Mouse (Mus musculus) heart, embryonic 11.5 days (tissue): ENCODE measurements around the gene Sun1. TPM values are rescaled to one million over a fixed set of nuclear protein-coding genes. Genes with fewer than 3 reads are reported as not detected.

Experiments
- ATAC-seq: fragments of 200-750 bp; cut with Nextera tagmentation; replicated peaks from 2 replicates; pipeline ENCODE4 v1.8.0; 2017; ENCODE audit warnings: moderate library complexity; ENCODE audit not compliant: insufficient number of reproducible peaks, low FRiP score, low TSS enrichment
- H3K27ac ChIP-seq: fragments of 300-500 bp; sonication (generic); 2 replicates; pipeline ENCODE4 v1.5.1; 2014; ENCODE audit warnings: mild to moderate bottlenecking, low read depth, low read length
- H3K27me3 ChIP-seq: fragments of 300-500 bp; sonication (generic); 2 replicates; pipeline ENCODE4 v1.6.1; 2014; ENCODE audit warnings: mild to moderate bottlenecking, low read length, mixed read lengths; ENCODE audit not compliant: control insufficient read depth, insufficient read depth
- H3K36me3 ChIP-seq: fragments of 300-500 bp; sonication (generic); 2 replicates; pipeline ENCODE4 v1.6.1; 2014; ENCODE audit warnings: mild to moderate bottlenecking, low read length, moderate library complexity, mixed read lengths; ENCODE audit not compliant: control insufficient read depth, insufficient read depth
- H3K4me1 ChIP-seq: fragments of 300-500 bp; sonication (generic); 2 replicates; pipeline ENCODE4 v1.6.1; 2014; ENCODE audit warnings: low read length; ENCODE audit not compliant: control insufficient read depth, insufficient read depth
- H3K4me2 ChIP-seq: fragments of 300-500 bp; sonication (generic); 2 replicates; pipeline ENCODE4 v1.6.1; 2014; ENCODE audit warnings: mild to moderate bottlenecking, moderate library complexity
- H3K4me3 ChIP-seq: fragments of 300-500 bp; sonication (generic); 2 replicates; pipeline ENCODE4 v1.5.1; 2014; ENCODE audit warnings: low read depth, low read length
- H3K9ac ChIP-seq: fragments of 300-500 bp; sonication (generic); 2 replicates; pipeline ENCODE4 v1.6.1; 2014; ENCODE audit warnings: mild to moderate bottlenecking, low read depth, low read length, moderate library complexity
- H3K9me3 ChIP-seq: fragments of 300-500 bp; sonication (generic); replicated peaks from 2 replicates; pipeline ENCODE4 v1.6.1; 2016; ENCODE audit warnings: low read length; ENCODE audit not compliant: control insufficient read depth
- WGBS: fragments of 180-500 bp; shearing (Covaris S2); extraction: QIAGEN DNeasy Blood & Tissue Kit; methylation state at CpG from one replicate; pipeline ENCODE4 v1.1.7; 2014; ENCODE audit not compliant: insufficient replicate concordance; 5-methylcytosine and 5-hydroxymethylcytosine counted together
- polyA plus RNA-seq: library from polyadenylated mRNA; unstranded; fragments of >200 nt; fragmentation: Nextera tagmentation; extraction: Ambion mirVana; gene quantifications from 2 replicates; pipeline ENCODE4 v1.2.1, GENCODE M21; 2014

The Sun1 gene
- polyA plus RNA-seq, 1 experiment from 2014 or later, result 33.4 TPM

- H3K4me3 ChIP-seq, result no peak overlapping the region
- no peaks in the 10 kb centered on the region for H3K27me3 ChIP-seq
- H3K9ac ChIP-seq, result no peak overlapping the region
- no peak for ATAC-seq
- no peak overlapping the region for H3K27ac ChIP-seq
- no peak overlapping the region for H3K4me2 ChIP-seq
- peaks cover 64% of the 10 kb centered on the region for H3K4me1 ChIP-seq
- no peaks in the 10 kb centered on the region for H3K9me3 ChIP-seq
- peaks cover 3% of the 10 kb centered on the region; the same call in 1 of the 2 replicates for H3K36me3 ChIP-seq
- 92% methylated on average over 3 of the region's 3 CpGs for WGBS
Measured at GRCm38 (mm10) chr5:139256211-139256765, 55.9 kb downstream of the Sun1 start.

GRCm38 (mm10) chr5:139257265-139257664, 56.8 kb downstream of the Sun1 start:
- H3K4me2 ChIP-seq, result no peak overlapping the region
- no peak overlapping the region for H3K4me3 ChIP-seq
- peaks cover 64% of the 10 kb centered on the region for H3K4me1 ChIP-seq
- H3K27ac ChIP-seq, result peak overlapping the region; percentile 67
- H3K27me3 ChIP-seq, result no peaks in the 10 kb centered on the region
- 0 out of 2 replicates have a peak overlapping the region, but pooled peaks have one; percentile 43 for H3K9ac ChIP-seq
- WGBS, result 91% methylated on average over 1 of the region's 1 CpGs
- peaks cover 8% of the 10 kb centered on the region for H3K36me3 ChIP-seq
- ATAC-seq, result no peak
- H3K9me3 ChIP-seq, result no peaks in the 10 kb centered on the region

GRCm38 (mm10) chr5:139257818-139258217, 57.4 kb downstream of the Sun1 start:
- peak overlapping the region; percentile 67 for H3K27ac ChIP-seq
- ATAC-seq, result no peak
- H3K4me3 ChIP-seq, result no peak overlapping the region
- peaks cover 64% of the 10 kb centered on the region for H3K4me1 ChIP-seq
- no peak overlapping the region for H3K4me2 ChIP-seq
- H3K27me3 ChIP-seq, result no peaks in the 10 kb centered on the region
- WGBS, result 42% methylated on average over 4 of the region's 4 CpGs
- no peaks in the 10 kb centered on the region for H3K9me3 ChIP-seq
- peaks cover 14% of the 10 kb centered on the region for H3K36me3 ChIP-seq
- H3K9ac ChIP-seq, result no peak overlapping the region

- Histone ChIP-seq H3K4me3 (no peak overlapping the region), H3K27me3 (no peaks in the 10 kb centered on the region), H3K4me1 (peaks cover 61% of the 10 kb centered on the region), H3K9ac (no peak overlapping the region), H3K27ac (peak overlapping the region; percentile 67), H3K9me3 (no peaks in the 10 kb centered on the region), H3K4me2 (no peak overlapping the region), H3K36me3 (peaks cover 18% of the 10 kb centered on the region)
- no peak for ATAC-seq
- WGBS, result 87% methylated on average over 8 of the region's 8 CpGs
Measured at GRCm38 (mm10) chr5:139258371-139259035, 58.1 kb downstream of the Sun1 start.

- Histone ChIP-seq H3K4me2 (no peak overlapping the region), H3K4me3 (no peak overlapping the region), H3K36me3 (peaks cover 31% of the 10 kb centered on the region), H3K9me3 (no peaks in the 10 kb centered on the region), H3K27me3 (no peaks in the 10 kb centered on the region), H3K9ac (no peak overlapping the region), H3K27ac (0 out of 2 replicates have a peak overlapping the region, but pooled peaks have one; percentile 35), H3K4me1 (peaks cover 48% of the 10 kb centered on the region)
- no peak for ATAC-seq
- 60% methylated on average over 5 of the region's 5 CpGs for WGBS
Measured at GRCm38 (mm10) chr5:139259853-139260252, 59.4 kb downstream of the Sun1 start.

- 90% methylated on average over 4 of the region's 4 CpGs for WGBS
- Histone ChIP-seq H3K27ac (no peak overlapping the region), H3K4me3 (no peak overlapping the region), H3K4me2 (no peak overlapping the region), H3K9ac (no peak overlapping the region), H3K36me3 (peaks cover 43% of the 10 kb centered on the region), H3K9me3 (no peaks in the 10 kb centered on the region), H3K27me3 (no peaks in the 10 kb centered on the region), H3K4me1 (peaks cover 32% of the 10 kb centered on the region)
- ATAC-seq, result no peak
Measured at GRCm38 (mm10) chr5:139261403-139261802, 61.0 kb downstream of the Sun1 start.

GRCm38 (mm10) chr5:139267661-139268060, 67.2 kb downstream of the Sun1 start:
- Histone ChIP-seq H3K4me2 (no peak overlapping the region), H3K9ac (no peak overlapping the region), H3K4me3 (no peak overlapping the region), H3K36me3 (peaks cover 50% of the 10 kb centered on the region), H3K27ac (no peak overlapping the region), H3K4me1 (peaks cover 6% of the 10 kb centered on the region; the same call in 1 of the 2 replicates), H3K9me3 (no peaks in the 10 kb centered on the region), H3K27me3 (no peaks in the 10 kb centered on the region)
- no peak for ATAC-seq
- WGBS, result 86% methylated on average over 4 of the region's 4 CpGs

- H3K36me3 ChIP-seq, result peaks cover 23% of the 10 kb centered on the region
- H3K4me1 ChIP-seq, result peaks cover 11% of the 10 kb centered on the region; the same call in 1 of the 2 replicates
- H3K4me3 ChIP-seq, result no peak overlapping the region
- no peak overlapping the region for H3K4me2 ChIP-seq
- H3K27ac ChIP-seq, result no peak overlapping the region
- no peak overlapping the region for H3K9ac ChIP-seq
- no peak for ATAC-seq
- WGBS, result 66% methylated on average over 16 of the region's 16 CpGs
- H3K9me3 ChIP-seq, result no peaks in the 10 kb centered on the region
- no peaks in the 10 kb centered on the region for H3K27me3 ChIP-seq
Measured at GRCm38 (mm10) chr5:139270806-139271521, 70.5 kb downstream of the Sun1 start.
